In genomic region chr3:108839647-108839999, GRCm38 (mm10) we compare ENCODE assay signal across 8 mouse cellular contexts. TPM values are rescaled to one million over a fixed set of nuclear protein-coding genes. Genes with fewer than 3 reads are reported as not detected.
DNase-seq lines count a peak whose midpoint lies in the region; ATAC-seq and TF ChIP-seq lines count a peak whose summit lies in the region.

No protein-coding gene starts in this region.

- under 1% methylated on average over 8 of the region's 8 CpGs for WGBS in kidney, postnatal 0 days
- 11% methylated on average over 8 of the region's 8 CpGs for WGBS in hindbrain, embryonic 15.5 days
- 8% methylated on average over 8 of the region's 8 CpGs for WGBS in midbrain, postnatal 0 days

- TF ChIP-seq CTCF in kidney, postnatal 0 days (IDR thresholded peaks at IDR 0.05; ENCODE audit: low read depth), result no peak
- no peak for TF ChIP-seq CTCF in midbrain, postnatal 0 days (IDR thresholded peaks at IDR 0.05)

- H3K36me3 ChIP-seq in kidney, postnatal 0 days (ENCODE audit: insufficient read depth, low read length), result no peaks in the 10 kb centered on the region
- no peaks in the 10 kb centered on the region for H3K36me3 ChIP-seq in hindbrain, embryonic 15.5 days
- no peaks in the 10 kb centered on the region for H3K36me3 ChIP-seq in midbrain, postnatal 0 days (ENCODE audit: insufficient read depth, low read length)

- peak overlapping the region; percentile 63 for H3K4me3 ChIP-seq in kidney, postnatal 0 days (replicated peaks; ENCODE audit: low read depth, low read length)
- H3K4me3 ChIP-seq in brown adipose tissue, adult 24 weeks (ENCODE audit: insufficient read depth, low read depth, low read length), result peak overlapping the region; percentile 90
- peak overlapping the region; percentile 67 for H3K4me3 ChIP-seq in hindbrain, embryonic 15.5 days
- H3K4me3 ChIP-seq in midbrain, postnatal 0 days (ENCODE audit: low read depth, low read length), result peak overlapping the region; percentile 77

- H3K4me2 ChIP-seq in kidney, postnatal 0 days (ENCODE audit: low read length), result peak overlapping the region; percentile 73
- H3K4me2 ChIP-seq in hindbrain, embryonic 15.5 days, result peak overlapping the region; percentile 61
- H3K4me2 ChIP-seq in midbrain, postnatal 0 days (ENCODE audit: low read depth, low read length, poor library complexity, severe bottlenecking), result peak overlapping the region; percentile 80

- peaks cover 6% of the 10 kb centered on the region; the same call in 1 of the 2 replicates for H3K4me1 ChIP-seq in kidney, postnatal 0 days (replicated peaks; ENCODE audit: insufficient read depth, low read length)
- no peaks in the 10 kb centered on the region; the same call in 1 of the 2 replicates for H3K4me1 ChIP-seq in brown adipose tissue, adult 24 weeks (ENCODE audit: control insufficient read depth, insufficient read depth, insufficient read length, low read length)
- peaks cover 12% of the 10 kb centered on the region for H3K4me1 ChIP-seq in hindbrain, embryonic 15.5 days (replicated peaks)
- H3K4me1 ChIP-seq in midbrain, postnatal 0 days (ENCODE audit: insufficient read depth, low read length), result peaks cover 6% of the 10 kb centered on the region

- no peaks in the 10 kb centered on the region for H3K9me3 ChIP-seq in kidney, postnatal 0 days (replicated peaks; ENCODE audit: low read length)
- no peaks in the 10 kb centered on the region for H3K9me3 ChIP-seq in hindbrain, embryonic 15.5 days
- H3K9me3 ChIP-seq in midbrain, postnatal 0 days (ENCODE audit: low read length), result no peaks in the 10 kb centered on the region

- DNase-seq in kidney, postnatal 0 days (ENCODE audit: low spot score), result no peak
- no peak for DNase-seq in kidney, postnatal 4 days
- no peak for DNase-seq in midbrain, postnatal 0 days (ENCODE audit: low spot score)
- no peak for DNase-seq in right cerebral cortex, postnatal 36 days (ENCODE audit: low spot score in 2 of 2)
- DNase-seq in retina, postnatal 1 day, result no peak
- DNase-seq in right cerebral cortex, adult 2 months (ENCODE audit: low spot score in 2 of 2), result no peak

- peak overlapping the region; percentile 90 for H3K27ac ChIP-seq in kidney, postnatal 0 days
- peak overlapping the region; percentile 93 for H3K27ac ChIP-seq in brown adipose tissue, adult 24 weeks (replicated peaks; ENCODE audit: low read depth, low read length)
- H3K27ac ChIP-seq in hindbrain, embryonic 15.5 days (replicated peaks), result peak overlapping the region; percentile 72
- H3K27ac ChIP-seq in midbrain, postnatal 0 days (ENCODE audit: low read depth, low read length), result peak overlapping the region; percentile 70; the same call in 1 of the 2 replicates

- H3K27me3 ChIP-seq in kidney, postnatal 0 days (ENCODE audit: insufficient read depth, low read length), result no peaks in the 10 kb centered on the region
- H3K27me3 ChIP-seq in hindbrain, embryonic 15.5 days, result no peaks in the 10 kb centered on the region
- H3K27me3 ChIP-seq in midbrain, postnatal 0 days (ENCODE audit: insufficient read depth, low read length), result no peaks in the 10 kb centered on the region

- H3K9ac ChIP-seq in kidney, postnatal 0 days (ENCODE audit: low read depth, low read length), result peak overlapping the region; percentile 61
- peak overlapping the region; percentile 54 for H3K9ac ChIP-seq in hindbrain, embryonic 15.5 days
- H3K9ac ChIP-seq in midbrain, postnatal 0 days (replicated peaks; ENCODE audit: low read length, poor library complexity, severe bottlenecking), result peak overlapping the region; percentile 66

- no peak for ATAC-seq in kidney, postnatal 0 days (replicated peaks; ENCODE audit: low FRiP score, low read depth)
- no peak for ATAC-seq in hindbrain, embryonic 15.5 days (ENCODE audit: low FRiP score, low read depth)
- ATAC-seq in midbrain, postnatal 0 days (ENCODE audit: low FRiP score), result no peak

RNA-seq across cellular contexts. Expression of gene Stxbp3, which starts 0.7 kb away (rescaled TPM):
- polyA plus RNA-seq in kidney, postnatal 0 days (2015; fragmentation: Nextera tagmentation; extraction: Ambion mirVana), result 35.5 and 37.6 TPM in 2 replicates
- polyA plus RNA-seq in brown adipose tissue, adult 24 weeks (2012; ENCODE audit: insufficient read depth, insufficient read length, missing spikeins), result 21.5 and 25.5 TPM in 2 replicates
- polyA plus RNA-seq in hindbrain, embryonic 15.5 days (2015; fragmentation: Nextera tagmentation; extraction: Ambion mirVana), result 14.5 and 15.5 TPM in 2 replicates
- 8.8 and 12.3 TPM in 2 replicates for total RNA-seq in midbrain, postnatal 0 days (2014; rRNA removed)
- polyA plus RNA-seq in midbrain, postnatal 0 days (2015; fragmentation: Nextera tagmentation; extraction: Ambion mirVana), result 10.7 and 11.7 TPM in 2 replicates

RNA-seq across cellular contexts. Expression of gene Fndc7, which starts 50.2 kb away (rescaled TPM):
- 0.04 TPM in 1 of 2 replicates, not detected in the other for polyA plus RNA-seq in kidney, postnatal 0 days (2015; fragmentation: Nextera tagmentation; extraction: Ambion mirVana)
- 0.38 TPM in 1 of 2 replicates, not detected in the other for polyA plus RNA-seq in brown adipose tissue, adult 24 weeks (2012; ENCODE audit: insufficient read depth, insufficient read length, missing spikeins)
- polyA plus RNA-seq in hindbrain, embryonic 15.5 days (2015; fragmentation: Nextera tagmentation; extraction: Ambion mirVana), result 0.05 TPM in 1 of 2 replicates, not detected in the other
- not detected in 2 replicates for total RNA-seq in midbrain, postnatal 0 days (2014; rRNA removed)
- 0.09 TPM in 1 of 2 replicates, not detected in the other for polyA plus RNA-seq in midbrain, postnatal 0 days (2015; fragmentation: Nextera tagmentation; extraction: Ambion mirVana)
